Mouse (Mus musculus) cerebellum, adult (tissue): Measurements from ENCODE around the gene Emc1.

ENCODE experiments used
- ATAC-seq: cut with Nextera tagmentation; 2 replicates; pipeline ENCODE4 v1.9.2; 2017; ENCODE audit warnings: mild to moderate bottlenecking, moderate library complexity, mixed read lengths; ENCODE audit not compliant: insufficient number of reproducible peaks, low FRiP score, low TSS enrichment

Emc1 gene

GRCm38 (mm10) chr4:139351931-139352711 lies at the start of gene Emc1, which contains the start of the genes Mrto4 and Ubr4:
Gene Emc1, plus strand, starts transcription at chr4:139352587.
Gene Mrto4, minus strand, starts transcription at chr4:139352576.
Gene Ubr4, plus strand, starts transcription at chr4:139352609.
- peak; percentile 89 for ATAC-seq

GRCm38 (mm10) chr4:139305521-139305920 lies 46.9 kb upstream of the Emc1 start:
- no peak for ATAC-seq

- no peak for ATAC-seq
Measured at GRCm38 (mm10) chr4:139307916-139308315, 44.5 kb upstream of the Emc1 start.

GRCm38 (mm10) chr4:139309651-139310050 lies 42.7 kb upstream of the Emc1 start:
- ATAC-seq = no peak

- peak; percentile 62; the same call in 1 of the 2 replicates for ATAC-seq
Measured at GRCm38 (mm10) chr4:139310171-139310898, 42.1 kb upstream of the Emc1 start, which contains the start of the genes Pqlc2 and Akr7a5. Gene Pqlc2, minus strand, starts transcription at chr4:139310708. Gene Akr7a5, plus strand, starts transcription at chr4:139310744.

GRCm38 (mm10) chr4:139310899-139311701 lies 41.3 kb upstream of the Emc1 start:
- peak; percentile 49; the same call in 1 of the 2 replicates for ATAC-seq

- no peak for ATAC-seq
Measured at GRCm38 (mm10) chr4:139311707-139312106, 40.7 kb upstream of the Emc1 start.

- no peak for ATAC-seq
Measured at GRCm38 (mm10) chr4:139312632-139313031, 39.8 kb upstream of the Emc1 start.

- no peak for ATAC-seq
Measured at GRCm38 (mm10) chr4:139318449-139318848, 33.9 kb upstream of the Emc1 start.

GRCm38 (mm10) chr4:139319740-139320139 lies 32.6 kb upstream of the Emc1 start:
- ATAC-seq = no peak

GRCm38 (mm10) chr4:139330605-139331004 lies 21.8 kb upstream of the Emc1 start:
- ATAC-seq = no peak

- ATAC-seq = no peak
Measured at GRCm38 (mm10) chr4:139334631-139335295, 17.6 kb upstream of the Emc1 start.

- ATAC-seq = no peak
Measured at GRCm38 (mm10) chr4:139335507-139335906, 16.9 kb upstream of the Emc1 start.

GRCm38 (mm10) chr4:139336822-139337483 lies 15.4 kb upstream of the Emc1 start:
- ATAC-seq = peak; percentile 56; the same call in 1 of the 2 replicates

GRCm38 (mm10) chr4:139338145-139338544 lies 14.2 kb upstream of the Emc1 start:
- no peak for ATAC-seq

- ATAC-seq = no peak
Measured at GRCm38 (mm10) chr4:139340835-139341234, 11.6 kb upstream of the Emc1 start.

- ATAC-seq = no peak
Measured at GRCm38 (mm10) chr4:139341556-139342233, 10.7 kb upstream of the Emc1 start.

- ATAC-seq = no peak
Measured at GRCm38 (mm10) chr4:139343718-139344117, 8.7 kb upstream of the Emc1 start.
